Mouse (Mus musculus) CH12.LX (cell line): ENCODE measurements around the gene Gm37240. TPM values are rescaled to one million over a fixed set of nuclear protein-coding genes. Genes with fewer than 3 reads are reported as not detected.

Source experiments
- DNase-seq: peaks from one replicate; pipeline ENCODE4 v3.0.0-alpha.2; 2013; ENCODE audit errors: extremely low read depth
- H3K27ac ChIP-seq: 2 replicates; pipeline ENCODE4 v1.5.1; 2012; ENCODE audit warnings: low read depth, mild to moderate bottlenecking, control low read depth, moderate library complexity; ENCODE audit not compliant: insufficient read depth
- H3K27me3 ChIP-seq: replicated peaks from 2 replicates; pipeline ENCODE3; 2012; ENCODE audit warnings: inconsistent platforms
- H3K36me3 ChIP-seq, 2 experiments: replicated peaks in 1 of 2; 2 replicates each; pipeline versions ENCODE3 to v1.6.1; 2012; ENCODE audit warnings: inconsistent platforms in 1 of 2, low read length in 1 of 2, mild to moderate bottlenecking in 1 of 2, mixed read lengths in 1 of 2, moderate library complexity in 1 of 2; ENCODE audit not compliant: control insufficient read depth in 1 of 2, insufficient read depth in 1 of 2
- H3K4me1 ChIP-seq, 2 experiments: 2 replicates each; pipeline ENCODE4 v1.6.1; 2012; ENCODE audit warnings: inconsistent platforms in 1 of 2, moderate library complexity in 1 of 2; ENCODE audit not compliant: insufficient read depth in 2 of 2, control insufficient read depth in 1 of 2
- H3K4me2 ChIP-seq: 2 replicates; pipeline ENCODE4 v1.6.1; 2012; ENCODE audit warnings: low read depth, mild to moderate bottlenecking, control low read depth; ENCODE audit not compliant: poor library complexity, insufficient read depth, severe bottlenecking
- H3K4me3 ChIP-seq, 3 experiments: fragments of 150-350 bp in 1 of 3; sonication (generic) in 1 of 3; replicated peaks in 1 of 3; 2 replicates each; pipeline versions ENCODE3 to v1.5.1; 2011 to 2012; ENCODE audit warnings: low read depth in 2 of 3, low read length in 2 of 3, mild to moderate bottlenecking in 2 of 3, moderate library complexity in 2 of 3, control low read depth in 1 of 3, improper control_type of control experiment in 1 of 3, inconsistent platforms in 1 of 3, mixed read lengths in 1 of 3; ENCODE audit not compliant: poor library complexity in 1 of 3
- H3K79me2 ChIP-seq: replicated peaks from 2 replicates; pipeline ENCODE4 v1.6.1; 2012; ENCODE audit warnings: mild to moderate bottlenecking, moderate library complexity; ENCODE audit not compliant: control insufficient read depth, poor library complexity, insufficient read depth, severe bottlenecking; ENCODE audit errors: extremely low read depth
- H3K9ac ChIP-seq: 2 replicates; pipeline ENCODE4 v1.6.1; 2012; ENCODE audit warnings: low read depth, mild to moderate bottlenecking, control low read depth, moderate library complexity; ENCODE audit not compliant: insufficient read depth
- H3K9me3 ChIP-seq: replicated peaks from 2 replicates; pipeline ENCODE3; 2012; ENCODE audit warnings: low read length, inconsistent platforms, mixed read lengths
- CHD2 ChIP-seq: IDR thresholded peaks from 2 replicates; pipeline ENCODE4 v1.6.1; 2011; ENCODE audit warnings: low read length, improper control_type of control experiment
- CTCF ChIP-seq, 2 experiments: IDR thresholded peaks in 1 of 2; conservative IDR thresholded peaks in 1 of 2; 2 replicates each; pipeline ENCODE4 v1.5.1; 2011 to 2012; ENCODE audit warnings: low read depth in 2 of 2, low read length in 2 of 2, improper control_type of control experiment in 1 of 2, inconsistent platforms in 1 of 2, mild to moderate bottlenecking in 1 of 2, moderate library complexity in 1 of 2
- E2F4 ChIP-seq: IDR thresholded peaks from 2 replicates; pipeline ENCODE4 v1.6.1; 2011; ENCODE audit warnings: low read depth, low read length, improper control_type of control experiment; ENCODE audit not compliant: insufficient replicate concordance
- ELF1 ChIP-seq: IDR thresholded peaks from 2 replicates; pipeline ENCODE4 v1.6.1; 2014; ENCODE audit warnings: low read depth, mild to moderate bottlenecking, inconsistent platforms, low read length, improper control_type of control experiment
- GABPA ChIP-seq: IDR thresholded peaks from 2 replicates; pipeline ENCODE4 v1.6.1; 2012; ENCODE audit warnings: low read depth, low read length, improper control_type of control experiment, inconsistent platforms; ENCODE audit not compliant: insufficient replicate concordance
- HCFC1 ChIP-seq: IDR thresholded peaks from 2 replicates; pipeline ENCODE4 v1.6.1; 2012; ENCODE audit warnings: low read depth, mild to moderate bottlenecking, inconsistent platforms, low read length, improper control_type of control experiment
- JUND ChIP-seq: conservative IDR thresholded peaks from 2 replicates; pipeline ENCODE4 v1.6.1; 2011; ENCODE audit warnings: low read depth, low read length, improper control_type of control experiment
- KAT2A ChIP-seq: IDR thresholded peaks from 2 replicates; pipeline ENCODE4 v1.6.1; 2012; ENCODE audit warnings: low read length, improper control_type of control experiment, inconsistent platforms; ENCODE audit not compliant: insufficient replicate concordance
- MAFK ChIP-seq: IDR thresholded peaks from 2 replicates; pipeline ENCODE4 v1.6.1; 2011; ENCODE audit warnings: low read length, improper control_type of control experiment; ENCODE audit not compliant: insufficient replicate concordance
- MAZ ChIP-seq: IDR thresholded peaks from 2 replicates; pipeline ENCODE4 v1.6.1; 2012; ENCODE audit warnings: low read depth, mild to moderate bottlenecking, inconsistent platforms, low read length, improper control_type of control experiment, moderate library complexity
- MEF2A ChIP-seq: IDR thresholded peaks from 2 replicates; pipeline ENCODE4 v1.6.1; 2014; ENCODE audit warnings: low read depth, mild to moderate bottlenecking, inconsistent platforms, low read length, improper control_type of control experiment, borderline replicate concordance
- MYC ChIP-seq: IDR thresholded peaks from 2 replicates; pipeline ENCODE4 v1.6.1; 2011; ENCODE audit warnings: low read depth, mild to moderate bottlenecking, improper control_type of control experiment, low read length
- NELFE ChIP-seq: IDR thresholded peaks from 2 replicates; pipeline ENCODE4 v1.6.1; 2011; ENCODE audit warnings: low read depth, low read length, improper control_type of control experiment
- RAD21 ChIP-seq: IDR thresholded peaks from 2 replicates; pipeline ENCODE4 v1.6.1; 2011; ENCODE audit warnings: low read depth, mild to moderate bottlenecking, low read length, improper control_type of control experiment, moderate library complexity
- RCOR1 ChIP-seq: conservative IDR thresholded peaks from 2 replicates; pipeline ENCODE4 v1.6.1; 2012; ENCODE audit warnings: low read depth, mild to moderate bottlenecking, inconsistent platforms, low read length, improper control_type of control experiment
- SIN3A ChIP-seq: IDR thresholded peaks from 2 replicates; pipeline ENCODE4 v1.6.1; 2012; ENCODE audit warnings: low read length, improper control_type of control experiment, inconsistent platforms
- TCF12 ChIP-seq: IDR thresholded peaks from 2 replicates; pipeline ENCODE4 v1.6.1; 2014; ENCODE audit warnings: low read depth, mild to moderate bottlenecking, inconsistent platforms, low read length, improper control_type of control experiment
- UBTF ChIP-seq: IDR thresholded peaks from 2 replicates; pipeline ENCODE4 v1.6.1; 2012; ENCODE audit warnings: low read depth, mild to moderate bottlenecking, inconsistent platforms, low read length, improper control_type of control experiment, moderate library complexity
- ZKSCAN1 ChIP-seq: IDR thresholded peaks from 2 replicates; pipeline ENCODE4 v1.6.1; 2012; ENCODE audit warnings: low read depth, inconsistent platforms, low read length, improper control_type of control experiment, borderline replicate concordance
- ZMIZ1 ChIP-seq: IDR thresholded peaks from 2 replicates; pipeline ENCODE4 v1.6.1; 2012; ENCODE audit warnings: low read depth, mild to moderate bottlenecking, inconsistent platforms, low read length, improper control_type of control experiment
- ZNF384 ChIP-seq: IDR thresholded peaks from 2 replicates; pipeline ENCODE4 v1.6.1; 2012; ENCODE audit warnings: low read depth, low read length, improper control_type of control experiment, inconsistent platforms
- dilution Hi-C: fragments of 300-500 bp; cut with MboI; formaldehyde crosslinking; loops from 2 replicates; pipeline ENCODE4 v1.14.3; 2020; ENCODE audit warnings: low sequenced_read_pairs; ENCODE audit not compliant: extremely low pct_unique_long_range_greater_than_20kb, extremely low pct_ligation_motif_present
- in situ Hi-C: fragments of 300-500 bp; cut with MboI; formaldehyde crosslinking; loops from 3 replicates; pipeline ENCODE4 v1.14.3; 2019; ENCODE audit warnings: low sequenced_read_pairs, low pct_ligation_motif_present, low pct_unique_long_range_greater_than_20kb, mixed read lengths
- polyA plus RNA-seq: library from polyadenylated mRNA; unstranded; fragments of >175 nt; gene quantifications from 2 replicates; pipeline ENCODE4 v1.2.1, GENCODE M21; 2012; ENCODE audit warnings: low read depth; ENCODE audit not compliant: insufficient read length
- total RNA-seq, 2 experiments: library from RNA; depleted of rRNA; stranded (reverse); fragments of 300-350 nt in 1 of 2; fragments of >200 nt in 1 of 2; gene quantifications; 2 replicates each; pipeline ENCODE4 v1.2.3; 2012 to 2014

Gene Gm37240
- total and polyA plus RNA-seq, 3 experiments: 0.08 to 0.19 (median 0.14) TPM

DNA sequence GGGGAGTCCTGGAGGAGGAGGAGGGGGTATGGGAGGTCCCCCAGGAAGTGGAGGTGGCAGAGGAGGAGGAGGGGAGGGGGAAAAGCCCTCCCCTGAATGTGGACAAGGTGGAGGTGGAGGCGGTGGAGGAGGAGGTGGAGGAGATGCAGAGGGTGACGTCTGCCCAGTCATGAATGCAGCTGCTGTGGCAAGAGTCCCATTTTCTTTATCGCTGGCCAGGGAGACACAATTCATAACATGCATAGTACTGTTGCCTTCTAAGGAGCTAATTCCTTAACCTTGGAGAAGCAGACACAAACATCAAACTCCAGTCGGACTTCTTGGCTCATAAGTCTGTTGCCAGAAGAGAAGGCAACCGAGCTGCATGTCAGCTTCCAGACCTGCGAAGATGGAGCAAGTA lies 1412.9 kb downstream of the Gm37240 start:
- H3K4me3 ChIP-seq: no peak overlapping the region
- in situ Hi-C loops (no loop called here), dilution Hi-C loops (no loop called here)
- H3K36me3 ChIP-seq: no peaks in the 10 kb centered on the region
- no peak overlapping the region for H3K27ac ChIP-seq
- H3K4me1 ChIP-seq: no peaks in the 10 kb centered on the region
- TF ChIP-seq CHD2 (no peak), MEF2A (no peak), E2F4 (no peak), CTCF (conservative IDR thresholded peaks at IDR 0.05 in 1 of 2, IDR thresholded peaks at IDR 0.05 in 1 of 2; ENCODE audit: low read depth in 2 of 2, low read length in 2 of 2) (no peak), ZMIZ1 (no peak), JUND (no peak), MAFK (no peak), MYC (no peak), NELFE (no peak)
- no peaks in the 10 kb centered on the region for H3K9me3 ChIP-seq
- H3K4me2 ChIP-seq: no peak overlapping the region
- peaks cover 7% of the 10 kb centered on the region for H3K27me3 ChIP-seq
- DNase-seq: no peak
- H3K9ac ChIP-seq: no peak overlapping the region
- no peaks in the 10 kb centered on the region for H3K79me2 ChIP-seq

DNA sequence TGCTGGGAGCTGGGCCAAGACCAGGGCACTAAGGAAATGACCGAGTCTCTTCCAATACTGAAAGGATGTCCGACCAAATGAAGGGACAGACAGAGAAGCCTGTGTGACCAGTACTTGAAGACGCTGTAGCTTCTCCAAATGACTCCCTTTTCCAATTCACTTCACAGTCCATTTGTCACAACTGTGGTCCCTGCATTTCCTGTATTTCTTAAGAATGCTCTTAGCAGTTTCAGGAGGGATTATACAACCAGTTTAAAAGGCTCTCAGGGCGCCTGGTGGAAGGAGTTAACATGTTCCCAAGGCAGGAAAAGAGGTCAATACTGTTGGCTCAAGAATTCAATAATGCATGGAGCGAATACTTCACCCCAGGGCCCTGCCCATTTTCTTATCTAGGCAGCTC lies 1414.4 kb downstream of the Gm37240 start:
- no peaks in the 10 kb centered on the region for H3K9me3 ChIP-seq
- no peaks in the 10 kb centered on the region for H3K36me3 ChIP-seq
- TF ChIP-seq HCFC1 (no peak), MEF2A (no peak), E2F4 (no peak), GABPA (no peak), ZKSCAN1 (no peak), RCOR1 (no peak), ELF1 (no peak), MYC (no peak), SIN3A (no peak), UBTF (no peak), MAZ (no peak), ZNF384 (no peak), TCF12 (no peak), KAT2A (no peak), RAD21 (no peak)
- dilution Hi-C loops: no loop called here
- in situ Hi-C loops: no loop called here
- no peak overlapping the region for H3K4me2 ChIP-seq
- no peak for DNase-seq
- no peaks in the 10 kb centered on the region for H3K4me1 ChIP-seq
- no peak overlapping the region for H3K9ac ChIP-seq
- no peak overlapping the region for H3K4me3 ChIP-seq
- no peaks in the 10 kb centered on the region for H3K79me2 ChIP-seq
- no peaks in the 10 kb centered on the region for H3K27me3 ChIP-seq
- no peak overlapping the region for H3K27ac ChIP-seq
